Mouse (Mus musculus) liver, embryonic 14.5 days (tissue): ENCODE measurements at regions not wholly inside any gene's neighbourhood (a gene's known extent, or its start where the extent isn't known, plus 50 kb on each side); places are given as distances from the start of the nearest gene placed in this dataset.

Experiments
- ATAC-seq: fragments of 200-750 bp; cut with Nextera tagmentation; 2 replicates; pipeline ENCODE4 v1.8.0; 2017; ENCODE audit warnings: moderate number of reproducible peaks, mild to moderate bottlenecking, moderate library complexity; ENCODE audit not compliant: insufficient read depth
- DNase-seq, 3 experiments: peaks; one replicate each; pipeline ENCODE4 v3.0.0-alpha.2; 2012 to 2013; ENCODE audit warnings: low read depth in 3 of 3, low spot score in 3 of 3
- H3K27ac ChIP-seq: fragments of 300-500 bp; sonication (generic); 2 replicates; pipeline ENCODE4 v1.5.1; 2014; ENCODE audit warnings: moderate library complexity, mild to moderate bottlenecking, control low read depth, inconsistent platforms
- H3K27me3 ChIP-seq: fragments of 300-500 bp; sonication (generic); 2 replicates; pipeline ENCODE4 v1.6.1; 2014; ENCODE audit warnings: mild to moderate bottlenecking, low read length, moderate library complexity; ENCODE audit not compliant: control insufficient read depth, insufficient read depth
- H3K36me3 ChIP-seq: fragments of 300-500 bp; sonication (generic); replicated peaks from 2 replicates; pipeline ENCODE4 v1.6.1; 2014; ENCODE audit warnings: low read depth; ENCODE audit not compliant: control insufficient read depth, insufficient read depth
- H3K4me1 ChIP-seq, 2 experiments: fragments of 200-500 bp in 1 of 2; fragments of 300-500 bp in 1 of 2; sonication (generic) in 1 of 2; replicated peaks; 2 replicates each; pipeline ENCODE4 v1.6.1; 2012 to 2014; ENCODE audit warnings: antibody characterized with exemption in 1 of 2, inconsistent platforms in 1 of 2, low read length in 1 of 2; ENCODE audit not compliant: control insufficient read depth in 2 of 2, insufficient read depth in 2 of 2
- H3K4me2 ChIP-seq: fragments of 300-500 bp; sonication (generic); 2 replicates; pipeline ENCODE4 v1.6.1; 2014; ENCODE audit warnings: low read depth, mild to moderate bottlenecking, control low read depth, moderate library complexity
- H3K4me3 ChIP-seq, 2 experiments: fragments of 200-500 bp in 1 of 2; fragments of 300-500 bp in 1 of 2; sonication (generic) in 1 of 2; 2 replicates each; pipeline ENCODE4 v1.5.1; 2012 to 2014; ENCODE audit warnings: low read depth in 2 of 2, low read length in 2 of 2, mild to moderate bottlenecking in 2 of 2, control low read depth in 1 of 2, inconsistent platforms in 1 of 2, moderate library complexity in 1 of 2; ENCODE audit not compliant: insufficient read depth in 1 of 2
- H3K9ac ChIP-seq: fragments of 300-500 bp; sonication (generic); replicated peaks from 2 replicates; pipeline ENCODE4 v1.6.1; 2014; ENCODE audit warnings: mild to moderate bottlenecking, control low read depth, moderate library complexity
- H3K9me3 ChIP-seq: fragments of 300-500 bp; sonication (generic); 2 replicates; pipeline ENCODE4 v1.6.1; 2016; ENCODE audit warnings: low read length, mixed read lengths; ENCODE audit not compliant: control insufficient read depth
- CTCF ChIP-seq: IDR thresholded peaks from 2 replicates; pipeline ENCODE4 v1.5.1; 2016; ENCODE audit warnings: antibody characterized with exemption, low read depth, control low read depth
- EP300 ChIP-seq: IDR thresholded peaks from 2 replicates; pipeline ENCODE4 v1.6.1; 2016; ENCODE audit warnings: antibody characterized with exemption, low read depth
- WGBS: fragments of 180-500 bp; shearing (Covaris S2); extraction: QIAGEN DNeasy Blood & Tissue Kit; methylation state at CpG from one replicate; pipeline ENCODE4 v1.1.7; 2014; ENCODE audit not compliant: insufficient replicate concordance; 5-methylcytosine and 5-hydroxymethylcytosine counted together

DNA sequence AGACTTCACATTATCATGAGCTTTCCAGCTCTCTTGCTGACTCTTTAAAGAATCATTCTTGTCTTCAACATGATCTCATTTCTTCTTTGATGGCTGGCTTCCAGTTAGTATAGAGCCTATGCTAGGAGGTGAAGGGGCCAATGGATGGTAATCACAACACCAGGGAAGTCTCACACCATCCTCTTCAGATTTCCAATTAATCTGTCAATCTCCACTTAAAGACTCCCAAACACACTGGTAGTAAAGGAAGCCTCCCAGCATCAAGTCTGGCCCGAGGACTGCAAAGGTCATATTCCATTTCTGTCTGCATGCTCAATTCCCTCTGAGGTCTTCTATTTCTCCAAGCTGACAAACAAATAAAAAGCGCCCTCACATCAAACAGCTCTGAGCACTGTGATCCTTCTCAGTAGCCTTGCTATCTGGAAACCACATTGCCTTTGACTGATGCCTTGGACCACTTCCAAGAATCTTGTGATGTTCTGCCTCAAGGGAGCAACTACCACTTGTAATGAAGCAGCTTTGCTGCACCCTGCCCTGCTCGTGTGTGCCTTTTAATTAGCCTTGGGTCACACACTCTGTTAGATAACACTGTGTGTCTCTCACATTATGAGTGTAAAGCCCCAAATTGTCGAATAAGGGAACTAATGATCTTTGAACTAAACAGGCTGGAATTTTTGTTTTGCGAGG is 629.0 kb upstream of the Cdh10 start:
- no peak overlapping the region for H3K27ac ChIP-seq
- no peak for ATAC-seq
- WGBS = 46% methylated on average over 5 of the region's 5 CpGs

DNA sequence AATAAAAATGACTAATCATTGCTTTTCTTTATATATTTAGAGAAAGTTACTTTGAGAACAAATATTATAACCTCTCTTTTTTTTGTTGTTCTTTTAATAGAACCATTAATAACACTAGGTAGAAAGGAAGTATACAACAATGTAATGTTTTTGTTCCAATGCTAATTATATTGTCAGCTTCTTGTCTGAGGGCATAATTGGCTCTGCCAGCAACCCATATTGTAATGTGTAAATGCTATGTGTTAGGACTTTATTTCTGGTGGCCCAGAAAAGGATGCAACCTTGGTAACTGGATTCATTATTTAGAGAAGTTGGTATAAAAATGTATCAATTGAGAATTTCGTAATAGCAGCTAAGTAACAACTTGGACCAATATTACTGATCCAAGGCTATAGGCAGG is 628.3 kb upstream of the Cdh10 start:
- H3K36me3 ChIP-seq = no peaks in the 10 kb centered on the region
- ATAC-seq (no peak), DNase-seq (no peak)
- 53% methylated on average over 1 of the region's 1 CpGs for WGBS
- no peak overlapping the region for H3K27ac ChIP-seq
- H3K4me2 ChIP-seq = no peak overlapping the region
- no peak for TF ChIP-seq EP300
- TF ChIP-seq CTCF = no peak
- no peaks in the 10 kb centered on the region for H3K27me3 ChIP-seq
- no peaks in the 10 kb centered on the region for H3K9me3 ChIP-seq
- no peak overlapping the region for H3K4me3 ChIP-seq
- H3K9ac ChIP-seq = no peak overlapping the region
- no peaks in the 10 kb centered on the region for H3K4me1 ChIP-seq

More for the DNA sequence above, 629.0 kb upstream of the Cdh10 start:
- no peak overlapping the region for H3K4me3 ChIP-seq
- no peak for DNase-seq
- H3K4me1 ChIP-seq = no peaks in the 10 kb centered on the region
- no peaks in the 10 kb centered on the region for H3K9me3 ChIP-seq
- no peaks in the 10 kb centered on the region for H3K36me3 ChIP-seq
- no peak overlapping the region for H3K4me2 ChIP-seq
- H3K27me3 ChIP-seq = no peaks in the 10 kb centered on the region
- no peak overlapping the region for H3K9ac ChIP-seq
- no peak for TF ChIP-seq CTCF
- TF ChIP-seq EP300 = no peak

- ATAC-seq (no peak), DNase-seq (no peak)
- Histone ChIP-seq H3K36me3 (no peaks in the 10 kb centered on the region), H3K4me2 (no peak overlapping the region), H3K9me3 (no peaks in the 10 kb centered on the region), H3K4me3 (no peak overlapping the region), H3K27me3 (no peaks in the 10 kb centered on the region), H3K27ac (no peak overlapping the region), H3K4me1 (no peaks in the 10 kb centered on the region), H3K9ac (no peak overlapping the region)
- WGBS = 50% methylated on average over 2 of the region's 2 CpGs
- no peak for TF ChIP-seq EP300
- TF ChIP-seq CTCF = no peak
Observed at GRCm38 (mm10) chr15:18211102-18211501, 607.6 kb upstream of the Cdh10 start.

DNA sequence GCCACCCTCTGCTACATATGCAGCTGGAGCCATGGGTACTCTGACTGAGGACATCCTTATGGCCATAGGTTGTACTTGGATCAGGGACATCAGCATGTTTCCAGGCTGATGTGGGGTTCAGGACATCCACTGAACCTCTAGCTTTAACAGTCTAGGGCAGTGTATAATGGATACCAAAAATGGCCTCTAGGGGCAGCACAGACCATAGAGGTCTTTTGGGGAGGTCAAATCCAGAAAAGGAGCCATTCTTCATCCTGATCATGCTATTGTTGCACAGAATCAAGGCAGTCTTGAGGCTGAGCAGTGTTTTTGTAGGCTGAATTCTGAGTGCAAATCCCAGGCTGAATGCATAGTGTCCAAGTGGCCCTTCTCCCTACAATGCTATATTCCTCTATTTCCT is 598.8 kb upstream of the Cdh10 start:
- no peaks in the 10 kb centered on the region for H3K27me3 ChIP-seq
- ATAC-seq (no peak), DNase-seq (no peak)
- H3K4me1 ChIP-seq = no peaks in the 10 kb centered on the region
- no peaks in the 10 kb centered on the region for H3K9me3 ChIP-seq
- H3K9ac ChIP-seq = no peak overlapping the region
- H3K4me2 ChIP-seq = no peak overlapping the region
- TF ChIP-seq EP300 (no peak), CTCF (peak; percentile 17; the same call in 1 of the 2 replicates)
- H3K36me3 ChIP-seq = no peaks in the 10 kb centered on the region
- no peak overlapping the region for H3K27ac ChIP-seq
- no peak overlapping the region for H3K4me3 ChIP-seq
